Mouse (Mus musculus) urinary bladder, adult 2 months (tissue): ENCODE measurements around the gene Gm4027. TPM values are rescaled to one million over a fixed set of nuclear protein-coding genes. Genes with fewer than 3 reads are reported as not detected.
"Not testable (repeated sequence)": the region's sequence is repeated elsewhere in the genome, so short reads cannot be mapped to it uniquely, and the experiment has no call there.

ENCODE experiments used
- DNase-seq: peaks from one replicate; pipeline ENCODE4 v3.0.0; 2022; ENCODE audit warnings: low spot score
- polyA plus RNA-seq: library from polyadenylated mRNA; depleted of rRNA; stranded (reverse); fragments of >200 nt; gene quantifications from 2 replicates; pipeline ENCODE4 v1.2.3, GENCODE M21; 2012; rRNA removed

The Gm4027 gene
- polyA plus RNA-seq = not detected in 2 replicates

DNA sequence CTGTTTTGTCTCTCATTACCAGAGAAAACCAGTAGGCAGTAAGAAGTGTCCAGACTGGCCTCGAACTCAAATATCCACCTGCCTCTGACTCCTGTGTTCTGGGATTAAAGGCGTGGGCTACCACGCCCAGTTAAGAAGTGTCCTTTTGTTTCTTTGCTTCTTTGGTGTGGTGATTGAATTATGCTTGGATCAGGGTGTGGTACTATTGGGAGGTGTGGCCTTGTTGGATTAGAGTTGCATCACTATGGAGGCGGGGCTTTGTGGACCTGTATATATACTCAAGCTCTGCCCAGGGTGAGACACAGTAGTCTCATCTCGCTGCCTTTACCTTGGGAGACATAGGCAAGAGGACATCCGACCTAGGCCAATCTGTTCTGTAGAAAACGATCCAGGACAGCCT, at the start of gene Gm4027:
TSS of gene Gm4027 (plus strand) at position 301 of the 400 bp plus-strand sequence.
- DNase-seq = not testable (repeated sequence)

DNA sequence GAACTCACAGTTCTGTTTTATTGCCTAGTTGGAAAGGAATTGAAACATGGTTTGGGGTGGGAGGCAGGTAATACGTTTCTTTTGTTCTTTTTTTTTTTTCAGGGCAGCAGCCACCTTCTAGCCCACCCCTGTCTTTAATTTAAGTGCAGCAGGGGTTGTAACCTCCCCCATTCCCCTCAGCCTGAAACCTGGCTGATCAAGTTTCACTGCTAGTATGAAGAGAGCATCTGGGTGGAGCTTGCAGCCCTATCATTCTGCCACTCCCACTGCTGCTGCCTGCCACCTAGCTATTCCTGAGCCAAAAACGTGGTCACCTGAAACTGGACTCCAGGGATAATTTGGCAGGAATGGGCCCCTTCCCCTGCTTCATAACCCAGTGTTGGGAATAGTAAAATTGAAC, 17.3 kb upstream of the Gm4027 start:
- not testable (repeated sequence) for DNase-seq

DNA sequence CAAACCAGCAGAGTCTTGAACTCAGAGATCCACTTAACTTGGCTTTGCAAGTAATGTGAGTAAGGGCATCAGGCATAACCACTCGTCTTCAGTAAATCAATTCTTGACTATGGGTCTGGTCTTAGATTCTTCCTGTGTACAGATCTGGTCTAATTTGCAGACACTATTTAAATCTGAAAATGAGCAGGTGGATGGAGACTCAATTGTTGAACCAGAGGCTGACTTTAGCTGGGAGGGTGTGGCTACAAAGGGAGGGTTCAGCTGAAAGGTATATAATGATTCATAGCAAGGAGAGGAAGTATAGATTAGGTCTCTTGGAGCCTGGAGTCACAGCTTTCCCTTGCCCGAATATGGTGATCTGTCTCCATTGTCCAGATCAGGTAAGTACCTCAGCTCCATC, 16.3 kb upstream of the Gm4027 start, which contains the start of gene Oog1:
TSS of gene Oog1 (plus strand) at position 301 of the 400 bp plus-strand sequence.
- DNase-seq = not testable (repeated sequence)

DNA sequence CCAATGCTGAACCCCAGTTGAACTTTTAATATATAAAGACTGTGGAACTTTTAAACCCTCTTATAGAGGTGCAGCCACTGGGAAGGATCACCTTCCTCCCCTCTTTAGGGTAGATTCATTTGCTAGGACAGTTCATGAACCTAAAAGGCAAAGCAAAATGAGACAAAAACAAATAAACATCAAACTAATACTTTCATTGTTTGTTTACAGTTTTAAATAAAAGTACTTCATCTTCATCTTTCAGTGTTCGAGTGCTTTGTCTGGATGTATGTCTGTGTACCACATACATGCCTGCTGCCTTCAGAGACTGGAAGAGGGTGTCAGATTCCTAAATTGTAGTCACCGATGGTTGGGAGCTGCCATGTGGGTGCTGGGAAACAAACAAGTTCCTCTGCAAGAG, 25.9 kb downstream of the Gm4027 start, which contains the start of gene Gm16381:
TSS of gene Gm16381 (minus strand) at position 101 of the 400 bp plus-strand sequence.
- not testable (repeated sequence) for DNase-seq

DNA sequence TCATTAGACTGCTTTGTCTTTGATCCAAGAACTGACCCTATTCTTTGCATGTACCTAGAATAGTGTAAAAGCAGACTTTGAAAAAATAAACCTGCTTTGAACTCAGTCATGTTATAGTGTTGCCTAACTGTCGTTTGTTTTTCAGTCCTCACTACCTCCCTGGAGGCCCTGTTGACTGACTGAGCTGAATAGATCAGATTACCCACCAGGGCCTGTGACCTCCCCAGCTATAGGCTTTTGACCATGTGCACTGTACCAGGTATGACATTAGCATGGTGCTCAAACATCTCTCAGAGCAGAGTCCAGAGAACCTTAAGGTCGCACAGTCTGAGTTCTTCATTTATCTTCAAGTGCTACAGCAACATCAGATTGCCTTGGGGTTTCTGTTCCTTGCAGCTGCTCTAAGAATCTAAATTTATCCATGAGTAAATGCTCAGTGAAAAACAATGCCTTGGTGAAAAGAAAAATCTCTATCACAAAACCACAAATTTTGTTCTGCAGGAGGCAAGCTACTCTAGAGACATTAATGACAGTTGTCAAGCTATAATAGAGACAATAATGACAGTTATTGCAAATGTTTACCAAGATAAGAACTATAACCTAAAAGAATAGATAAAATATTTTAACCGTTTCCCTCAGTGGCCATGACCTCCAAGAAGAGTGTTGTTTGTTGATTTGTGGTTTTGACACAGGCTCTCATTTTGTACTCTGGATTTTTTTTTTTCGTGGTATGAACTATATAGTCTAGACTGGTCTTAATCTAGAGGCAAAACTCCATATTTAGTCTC, 34.4 kb downstream of the Gm4027 start:
- DNase-seq = not testable (repeated sequence)

Other genes with a start within 250 kb of the Gm4027 start
- gene Sptlc2, start 230.5 kb upstream of the Gm4027 start, polyA plus RNA-seq = 52.8 and 58.6 TPM in 2 replicates
- gene Slirp, start 175.0 kb upstream of the Gm4027 start, polyA plus RNA-seq = 64.4 and 92.3 TPM in 2 replicates
- 18.1 and 23.0 TPM in 2 replicates for gene Alkbh1, start 174.9 kb upstream of the Gm4027 start, polyA plus RNA-seq
- 52.6 and 53.9 TPM in 2 replicates for gene Snw1, start 146.6 kb upstream of the Gm4027 start, polyA plus RNA-seq
- gene Gm5788, start 124.1 kb upstream of the Gm4027 start, polyA plus RNA-seq = not detected in 2 replicates
- gene Gm8300, start 104.6 kb upstream of the Gm4027 start, polyA plus RNA-seq = not detected in 2 replicates
- gene Oog1, start 16.2 kb upstream of the Gm4027 start, polyA plus RNA-seq = not detected in 2 replicates
- not detected in 2 replicates for gene Gm16381, start 25.8 kb downstream of the Gm4027 start, polyA plus RNA-seq
- not detected in 2 replicates for gene Gm21319, start 156.9 kb downstream of the Gm4027 start, polyA plus RNA-seq
- not detected in 2 replicates for gene Gm21936, start 176.6 kb downstream of the Gm4027 start, polyA plus RNA-seq
- gene BB287469, start 197.7 kb downstream of the Gm4027 start, polyA plus RNA-seq = not detected in 2 replicates
- gene Gm2001, start 223.5 kb downstream of the Gm4027 start, polyA plus RNA-seq = not detected in 2 replicates